Mouse (Mus musculus) limb, embryonic 14.5 days (tissue): ENCODE results near the gene Narfl. TPM values are rescaled to one million over a fixed set of nuclear protein-coding genes. Genes with fewer than 3 reads are reported as not detected.

Experiments used
- ATAC-seq: fragments of 200-750 bp; cut with Nextera tagmentation; 2 replicates; pipeline ENCODE4 v1.8.0; 2017; ENCODE audit warnings: low read depth, moderate number of reproducible peaks, moderate TSS enrichment; ENCODE audit not compliant: low FRiP score
- DNase-seq: peaks from one replicate; pipeline ENCODE4 v3.0.0-alpha.2; 2015; ENCODE audit warnings: low spot score
- H3K27ac ChIP-seq: fragments of 300-500 bp; sonication (generic); replicated peaks from 2 replicates; pipeline ENCODE4 v1.5.1; 2014; ENCODE audit warnings: low read depth, mild to moderate bottlenecking, low read length, moderate library complexity, mixed read lengths
- H3K27me3 ChIP-seq: fragments of 300-500 bp; sonication (generic); 2 replicates; pipeline ENCODE4 v1.6.1; 2014; ENCODE audit warnings: low read length, mixed read lengths; ENCODE audit not compliant: control insufficient read depth, insufficient read depth
- H3K36me3 ChIP-seq: fragments of 300-500 bp; sonication (generic); 2 replicates; pipeline ENCODE4 v1.6.1; 2014; ENCODE audit warnings: mild to moderate bottlenecking, low read length, moderate library complexity, mixed read lengths; ENCODE audit not compliant: control insufficient read depth, insufficient read depth
- H3K4me1 ChIP-seq: fragments of 300-500 bp; sonication (generic); 2 replicates; pipeline ENCODE4 v1.6.1; 2014; ENCODE audit warnings: antibody characterized with exemption, low read length, mixed read lengths; ENCODE audit not compliant: control insufficient read depth, insufficient read depth
- H3K4me2 ChIP-seq: fragments of 300-500 bp; sonication (generic); replicated peaks from 2 replicates; pipeline ENCODE4 v1.6.1; 2014; ENCODE audit warnings: low read depth, mild to moderate bottlenecking, low read length, moderate library complexity; ENCODE audit not compliant: severe bottlenecking
- H3K4me3 ChIP-seq: fragments of 300-500 bp; sonication (generic); replicated peaks from 2 replicates; pipeline ENCODE4 v1.5.1; 2014; ENCODE audit warnings: low read length
- H3K9ac ChIP-seq: fragments of 300-500 bp; sonication (generic); 2 replicates; pipeline ENCODE4 v1.6.1; 2014; ENCODE audit warnings: mild to moderate bottlenecking, low read depth, low read length, moderate library complexity; ENCODE audit not compliant: severe bottlenecking
- H3K9me3 ChIP-seq: fragments of 300-500 bp; sonication (generic); 2 replicates; pipeline ENCODE4 v1.6.1; 2016; ENCODE audit warnings: low read length; ENCODE audit not compliant: control insufficient read depth
- POLR2A ChIP-seq: fragments of 200-500 bp; IDR thresholded peaks from 2 replicates; pipeline ENCODE4 v1.8.0; 2012; ENCODE audit warnings: inconsistent platforms, mild to moderate bottlenecking, moderate library complexity, borderline replicate concordance; ENCODE audit not compliant: insufficient read depth, insufficient read length; ENCODE audit errors: extremely low read depth
- WGBS: fragments of 180-500 bp; shearing (Covaris S2); extraction: QIAGEN DNeasy Blood & Tissue Kit; methylation state at CpG from one replicate; pipeline ENCODE4 v1.1.7; 2014; 5-methylcytosine and 5-hydroxymethylcytosine counted together
- microRNA-seq: library from miRNA; unstranded; fragments of <30 nt; microRNA quantifications from one replicate; pipeline ENCODE4, GENCODE M21; 2016
- polyA plus RNA-seq, 2 experiments: library from polyadenylated mRNA; depleted of rRNA in 1 of 2; stranded (reverse) in 1 of 2; unstranded in 1 of 2; fragments of >200 nt; fragmentation: Nextera tagmentation in 1 of 2; extraction: Ambion mirVana in 1 of 2; gene quantifications; 2 replicates each; pipeline versions ENCODE4 v1.2.1 to v1.2.3; 2012 to 2014

Narfl gene
- polyA plus RNA-seq, 2 experiments, result 24.2 to 24.9 TPM

- Histone ChIP-seq H3K4me3 (peak overlapping the region; percentile 85), H3K27ac (no peak overlapping the region), H3K4me2 (peak overlapping the region; percentile 91; the same call in 1 of the 2 replicates), H3K4me1 (peaks cover 43% of the 10 kb centered on the region), H3K36me3 (peaks cover 50% of the 10 kb centered on the region), H3K9me3 (no peaks in the 10 kb centered on the region), H3K27me3 (no peaks in the 10 kb centered on the region), H3K9ac (0 out of 2 replicates have a peak overlapping the region, but pooled peaks have one; percentile 77)
- DNase-seq (no peak), ATAC-seq (no peak)
- TF ChIP-seq POLR2A, result no peak
- 86% methylated on average over 14 of the region's 14 CpGs for WGBS
Observed at GRCm38 (mm10) chr17:25830806-25831431, 57.3 kb downstream of the Narfl start.

GRCm38 (mm10) chr17:25831451-25832281 is 58.1 kb downstream of the Narfl start:
- DNase-seq, result no peak
- H3K9me3 ChIP-seq, result no peaks in the 10 kb centered on the region
- no peak overlapping the region for H3K27ac ChIP-seq
- H3K9ac ChIP-seq, result peak overlapping the region; percentile 77
- H3K4me3 ChIP-seq, result peak overlapping the region; percentile 85
- no peak for TF ChIP-seq POLR2A
- peaks cover 44% of the 10 kb centered on the region for H3K36me3 ChIP-seq
- WGBS, result 60% methylated on average over 21 of the region's 21 CpGs
- peak overlapping the region; percentile 91 for H3K4me2 ChIP-seq
- no peak for ATAC-seq
- peaks cover 50% of the 10 kb centered on the region for H3K4me1 ChIP-seq
- H3K27me3 ChIP-seq, result no peaks in the 10 kb centered on the region

- H3K36me3 ChIP-seq, result peaks cover 38% of the 10 kb centered on the region
- H3K9me3 ChIP-seq, result no peaks in the 10 kb centered on the region
- peak overlapping the region; percentile 77 for H3K9ac ChIP-seq
- H3K27me3 ChIP-seq, result no peaks in the 10 kb centered on the region
- peak overlapping the region; percentile 91 for H3K4me2 ChIP-seq
- H3K4me3 ChIP-seq, result peak overlapping the region; percentile 85
- peak overlapping the region; percentile 89 for H3K27ac ChIP-seq
- under 1% methylated on average over 46 of the region's 77 CpGs for WGBS
- TF ChIP-seq POLR2A, result peak; percentile 74; the same call in 1 of the 2 replicates
- ATAC-seq (peak; percentile 92), DNase-seq (peak; percentile 99)
- peaks cover 58% of the 10 kb centered on the region for H3K4me1 ChIP-seq
Observed at GRCm38 (mm10) chr17:25832436-25833290, 59.1 kb downstream of the Narfl start.

Small RNA genes lying within 50 kb of the gene (microRNA-seq; reads per million reads assigned to microRNA genes)
- gene Gm25083 (not detected), gene Mir3082 (not detected), gene Mir6966 (not detected)

Other genes starting within 250 kb of the Narfl start
- gene Sox8, start 203.1 kb upstream of the Narfl start, polyA plus RNA-seq (2012; rRNA removed), result 16.3 and 23.4 TPM in 2 replicates
- 12.6 and 16.7 TPM in 2 replicates for gene Sox8, start 203.1 kb upstream of the Narfl start, polyA plus RNA-seq (2014; fragmentation: Nextera tagmentation; extraction: Ambion mirVana)
- gene Lmf1, start 194.7 kb upstream of the Narfl start, polyA plus RNA-seq (2012; rRNA removed), result 20.3 and 26.3 TPM in 2 replicates
- 26.9 and 28.7 TPM in 2 replicates for gene Lmf1, start 194.7 kb upstream of the Narfl start, polyA plus RNA-seq (2014; fragmentation: Nextera tagmentation; extraction: Ambion mirVana)
- gene Gng13, start 56.6 kb upstream of the Narfl start, polyA plus RNA-seq (2012; rRNA removed), result 0.56 and 0.74 TPM in 2 replicates
- gene Gng13, start 56.6 kb upstream of the Narfl start, polyA plus RNA-seq (2014; fragmentation: Nextera tagmentation; extraction: Ambion mirVana), result 3.5 and 6.1 TPM in 2 replicates
- 34.5 and 34.6 TPM in 2 replicates for gene Chtf18, start 46.4 kb upstream of the Narfl start, polyA plus RNA-seq (2012; rRNA removed)
- 14.7 and 16.1 TPM in 2 replicates for gene Chtf18, start 46.4 kb upstream of the Narfl start, polyA plus RNA-seq (2014; fragmentation: Nextera tagmentation; extraction: Ambion mirVana)
- gene Rpusd1, start 46.1 kb upstream of the Narfl start, polyA plus RNA-seq (2012; rRNA removed), result 48.2 and 71.7 TPM in 2 replicates
- 26.1 and 26.6 TPM in 2 replicates for gene Rpusd1, start 46.1 kb upstream of the Narfl start, polyA plus RNA-seq (2014; fragmentation: Nextera tagmentation; extraction: Ambion mirVana)
- 0.10 and 0.13 TPM in 2 replicates for gene Mslnl, start 37.7 kb upstream of the Narfl start, polyA plus RNA-seq (2012; rRNA removed)
- 0.10 and 0.22 TPM in 2 replicates for gene Mslnl, start 37.7 kb upstream of the Narfl start, polyA plus RNA-seq (2014; fragmentation: Nextera tagmentation; extraction: Ambion mirVana)
- gene Msln, start 19.4 kb upstream of the Narfl start, polyA plus RNA-seq (2012; rRNA removed), result 0.23 and 5.5 TPM in 2 replicates
- 0.37 and 0.95 TPM in 2 replicates for gene Msln, start 19.4 kb upstream of the Narfl start, polyA plus RNA-seq (2014; fragmentation: Nextera tagmentation; extraction: Ambion mirVana)
- 113 and 119 TPM in 2 replicates for gene Haghl, start 11.9 kb downstream of the Narfl start, polyA plus RNA-seq (2012; rRNA removed)
- gene Haghl, start 11.9 kb downstream of the Narfl start, polyA plus RNA-seq (2014; fragmentation: Nextera tagmentation; extraction: Ambion mirVana), result 69.3 and 78.0 TPM in 2 replicates
- gene Ccdc78, start 12.8 kb downstream of the Narfl start, polyA plus RNA-seq (2012; rRNA removed), result 0.06 and 0.10 TPM in 2 replicates
- not detected in 2 replicates for gene Ccdc78, start 12.8 kb downstream of the Narfl start, polyA plus RNA-seq (2014; fragmentation: Nextera tagmentation; extraction: Ambion mirVana)
- gene Fam173a, start 19.1 kb downstream of the Narfl start, polyA plus RNA-seq (2012; rRNA removed), result 114 and 117 TPM in 2 replicates
- 72.5 and 73.8 TPM in 2 replicates for gene Fam173a, start 19.1 kb downstream of the Narfl start, polyA plus RNA-seq (2014; fragmentation: Nextera tagmentation; extraction: Ambion mirVana)
- gene AC134908.4, start 21.9 kb downstream of the Narfl start, polyA plus RNA-seq (2012; rRNA removed), result not detected in 2 replicates
- 0.30 TPM in 1 of 2 replicates, not detected in the other for gene AC134908.4, start 21.9 kb downstream of the Narfl start, polyA plus RNA-seq (2014; fragmentation: Nextera tagmentation; extraction: Ambion mirVana)
- gene Metrn, start 23.4 kb downstream of the Narfl start, polyA plus RNA-seq (2012; rRNA removed), result 83.6 and 119 TPM in 2 replicates
- gene Metrn, start 23.4 kb downstream of the Narfl start, polyA plus RNA-seq (2014; fragmentation: Nextera tagmentation; extraction: Ambion mirVana), result 10.5 and 12.6 TPM in 2 replicates
- 6.5 and 12.2 TPM in 2 replicates for gene Fbxl16, start 35.3 kb downstream of the Narfl start, polyA plus RNA-seq (2012; rRNA removed)
- gene Fbxl16, start 35.3 kb downstream of the Narfl start, polyA plus RNA-seq (2014; fragmentation: Nextera tagmentation; extraction: Ambion mirVana), result 2.0 and 2.5 TPM in 2 replicates
- gene Wdr24, start 49.9 kb downstream of the Narfl start, polyA plus RNA-seq (2012; rRNA removed), result 45.1 and 56.1 TPM in 2 replicates
- gene Wdr24, start 49.9 kb downstream of the Narfl start, polyA plus RNA-seq (2014; fragmentation: Nextera tagmentation; extraction: Ambion mirVana), result 26.0 and 27.7 TPM in 2 replicates
- gene Jmjd8, start 55.1 kb downstream of the Narfl start, polyA plus RNA-seq (2012; rRNA removed), result 64.4 and 79.2 TPM in 2 replicates
- 41.5 and 46.3 TPM in 2 replicates for gene Jmjd8, start 55.1 kb downstream of the Narfl start, polyA plus RNA-seq (2014; fragmentation: Nextera tagmentation; extraction: Ambion mirVana)
- 335 and 338 TPM in 2 replicates for gene Stub1, start 59.6 kb downstream of the Narfl start, polyA plus RNA-seq (2012; rRNA removed)
- gene Stub1, start 59.6 kb downstream of the Narfl start, polyA plus RNA-seq (2014; fragmentation: Nextera tagmentation; extraction: Ambion mirVana), result 349 and 350 TPM in 2 replicates
- 11.7 and 12.9 TPM in 2 replicates for gene Rhbdl1, start 63.5 kb downstream of the Narfl start, polyA plus RNA-seq (2012; rRNA removed)
- gene Rhbdl1, start 63.5 kb downstream of the Narfl start, polyA plus RNA-seq (2014; fragmentation: Nextera tagmentation; extraction: Ambion mirVana), result 1.9 and 2.3 TPM in 2 replicates
- 13.0 and 19.4 TPM in 2 replicates for gene Gm20683, start 68.0 kb downstream of the Narfl start, polyA plus RNA-seq (2012; rRNA removed)
- gene Gm20683, start 68.0 kb downstream of the Narfl start, polyA plus RNA-seq (2014; fragmentation: Nextera tagmentation; extraction: Ambion mirVana), result 2.2 and 2.5 TPM in 2 replicates
- gene Rhot2, start 71.1 kb downstream of the Narfl start, polyA plus RNA-seq (2012; rRNA removed), result 101 and 126 TPM in 2 replicates
- gene Rhot2, start 71.1 kb downstream of the Narfl start, polyA plus RNA-seq (2014; fragmentation: Nextera tagmentation; extraction: Ambion mirVana), result 10.6 and 16.9 TPM in 2 replicates
- gene Wdr90, start 87.7 kb downstream of the Narfl start, polyA plus RNA-seq (2012; rRNA removed), result 68.0 and 90.0 TPM in 2 replicates
- 18.1 and 22.1 TPM in 2 replicates for gene Wdr90, start 87.7 kb downstream of the Narfl start, polyA plus RNA-seq (2014; fragmentation: Nextera tagmentation; extraction: Ambion mirVana)
- gene Mcrip2, start 95.0 kb downstream of the Narfl start, polyA plus RNA-seq (2012; rRNA removed), result 12.3 and 13.1 TPM in 2 replicates
- 13.4 and 20.2 TPM in 2 replicates for gene Mcrip2, start 95.0 kb downstream of the Narfl start, polyA plus RNA-seq (2014; fragmentation: Nextera tagmentation; extraction: Ambion mirVana)
- gene Mettl26, start 101.3 kb downstream of the Narfl start, polyA plus RNA-seq (2012; rRNA removed), result 61.7 and 62.9 TPM in 2 replicates
- gene Mettl26, start 101.3 kb downstream of the Narfl start, polyA plus RNA-seq (2014; fragmentation: Nextera tagmentation; extraction: Ambion mirVana), result 51.4 and 52.0 TPM in 2 replicates
- gene Wfikkn1, start 107.1 kb downstream of the Narfl start, polyA plus RNA-seq (2012; rRNA removed), result 1.2 and 1.4 TPM in 2 replicates
- gene Wfikkn1, start 107.1 kb downstream of the Narfl start, polyA plus RNA-seq (2014; fragmentation: Nextera tagmentation; extraction: Ambion mirVana), result 0.68 and 0.77 TPM in 2 replicates
- gene Rab40c, start 146.0 kb downstream of the Narfl start, polyA plus RNA-seq (2012; rRNA removed), result 53.3 and 73.6 TPM in 2 replicates
- gene Rab40c, start 146.0 kb downstream of the Narfl start, polyA plus RNA-seq (2014; fragmentation: Nextera tagmentation; extraction: Ambion mirVana), result 20.8 and 23.2 TPM in 2 replicates
- 95.4 and 141 TPM in 2 replicates for gene Pigq, start 171.2 kb downstream of the Narfl start, polyA plus RNA-seq (2012; rRNA removed)
- gene Pigq, start 171.2 kb downstream of the Narfl start, polyA plus RNA-seq (2014; fragmentation: Nextera tagmentation; extraction: Ambion mirVana), result 48.7 and 48.8 TPM in 2 replicates
- gene Nhlrc4, start 171.2 kb downstream of the Narfl start, polyA plus RNA-seq (2012; rRNA removed), result 0.10 TPM in 2 replicates
- gene Nhlrc4, start 171.2 kb downstream of the Narfl start, polyA plus RNA-seq (2014; fragmentation: Nextera tagmentation; extraction: Ambion mirVana), result not detected in 2 replicates
- 0.25 and 0.26 TPM in 2 replicates for gene A930017K11Rik, start 178.8 kb downstream of the Narfl start, polyA plus RNA-seq (2012; rRNA removed)
- 0.23 and 0.35 TPM in 2 replicates for gene A930017K11Rik, start 178.8 kb downstream of the Narfl start, polyA plus RNA-seq (2014; fragmentation: Nextera tagmentation; extraction: Ambion mirVana)
- 50.1 and 70.4 TPM in 2 replicates for gene Capn15, start 212.0 kb downstream of the Narfl start, polyA plus RNA-seq (2012; rRNA removed)
- gene Capn15, start 212.0 kb downstream of the Narfl start, polyA plus RNA-seq (2014; fragmentation: Nextera tagmentation; extraction: Ambion mirVana), result 31.0 and 31.2 TPM in 2 replicates